8 mouse cellular contexts compared by ENCODE assay signal in the genomic region with DNA sequence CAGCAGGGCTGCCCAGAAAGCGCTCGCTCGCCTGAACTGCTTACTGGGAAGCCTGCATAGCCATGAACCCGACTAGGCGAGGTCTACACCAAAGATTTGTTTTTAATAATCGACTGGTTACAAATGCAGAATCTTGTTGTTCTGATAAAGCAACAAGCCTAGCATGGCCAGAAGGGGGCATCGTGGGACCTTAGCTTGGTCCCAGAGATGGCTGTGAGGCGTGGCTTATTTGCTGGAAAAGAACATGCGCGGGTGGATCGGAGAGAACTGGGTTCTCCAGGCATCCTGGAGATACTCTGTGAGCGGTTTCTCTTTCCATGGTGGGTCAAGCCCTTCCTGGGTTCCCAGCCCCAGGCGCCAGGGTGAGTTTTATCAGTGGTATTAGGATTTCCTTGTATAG. TPM values are rescaled to one million over a fixed set of nuclear protein-coding genes. Genes with fewer than 3 reads are reported as not detected.
DNase-seq lines count a peak whose midpoint lies in the region; ATAC-seq and TF ChIP-seq lines count a peak whose summit lies in the region.

No protein-coding gene starts in this region.

- 0 out of 2 replicates have a peak overlapping the region, but pooled peaks have one; percentile 31 for H3K9ac ChIP-seq in kidney, postnatal 0 days (ENCODE audit: low read depth, low read length)

- peak; percentile 70 for TF ChIP-seq CTCF in kidney, postnatal 0 days (IDR thresholded peaks at IDR 0.05; ENCODE audit: low read depth)

- no peak overlapping the region for H3K4me2 ChIP-seq in kidney, postnatal 0 days (ENCODE audit: low read length)

- H3K36me3 ChIP-seq in kidney, postnatal 0 days (ENCODE audit: insufficient read depth, low read length) = no peaks in the 10 kb centered on the region

- H3K4me3 ChIP-seq in kidney, postnatal 0 days (replicated peaks; ENCODE audit: low read depth, low read length) = no peak overlapping the region

- ATAC-seq in kidney, postnatal 0 days (replicated peaks; ENCODE audit: low FRiP score, low read depth) = no peak

- no peaks in the 10 kb centered on the region for H3K4me1 ChIP-seq in kidney, postnatal 0 days (replicated peaks; ENCODE audit: insufficient read depth, low read length)

- WGBS in kidney, postnatal 0 days = 23% methylated on average over 13 of the region's 13 CpGs

- H3K27me3 ChIP-seq in kidney, postnatal 0 days (ENCODE audit: insufficient read depth, low read length) = no peaks in the 10 kb centered on the region

- DNase-seq in thymus, postnatal 4 days = peak; percentile 34
- DNase-seq in thymus, postnatal 10 days (ENCODE audit: low spot score in 2 of 2) = no peak
- peak; percentile 46 to 48 for DNase-seq in cerebellum, adult 18-20 months
- DNase-seq in frontal cortex, adult 2 months (ENCODE audit: extremely low spot score in 1 of 2, low spot score in 1 of 2) = peak; percentile 51 to 86
- DNase-seq in kidney, postnatal 0 days (ENCODE audit: low spot score) = peak; percentile 74
- peak; percentile 30 for DNase-seq in lung, postnatal 14 days
- peak; percentile 4 for DNase-seq in skeletal muscle tissue, adult 2 months (ENCODE audit: low read depth, low spot score)
- DNase-seq in urinary bladder, postnatal 4 days (ENCODE audit: low spot score in 2 of 2) = no peak

- H3K27ac ChIP-seq in kidney, postnatal 0 days = no peak overlapping the region

- H3K9me3 ChIP-seq in kidney, postnatal 0 days (replicated peaks; ENCODE audit: low read length) = no peaks in the 10 kb centered on the region

RNA-seq across cellular contexts. Expression of a gene that starts 35.0 kb away (rescaled TPM):
- polyA plus RNA-seq in frontal cortex, adult 2 months (2012; rRNA removed) = 566 and 676 TPM in 2 replicates
- polyA plus RNA-seq in kidney, postnatal 0 days (2015; fragmentation: Nextera tagmentation; extraction: Ambion mirVana) = 0.04 TPM in 1 of 2 replicates, not detected in the other

RNA-seq across cellular contexts. Expression of a gene that starts 57.0 kb away (rescaled TPM):
- 932 and 941 TPM in 2 replicates for polyA plus RNA-seq in frontal cortex, adult 2 months (2012; rRNA removed)
- polyA plus RNA-seq in kidney, postnatal 0 days (2015; fragmentation: Nextera tagmentation; extraction: Ambion mirVana) = 1,210 and 1,323 TPM in 2 replicates

Comparison
In these comparisons a context has a peak if more than half of its experiments do, and no peak if none do; other contexts are left out.
1. DNase-seq: peak in thymus, postnatal 4 days (single experiment), cerebellum, adult 18-20 months (2 of 2), frontal cortex, adult 2 months (2 of 2), kidney, postnatal 0 days (single experiment), lung, postnatal 14 days (single experiment) and skeletal muscle tissue, adult 2 months (single experiment); none in thymus, postnatal 10 days (0 of 2) and urinary bladder, postnatal 4 days (0 of 2).
2. RNA of a gene that starts 35.0 kb away (polyA plus RNA-seq): 566 to 676 TPM in frontal cortex, adult 2 months; 0.04 TPM in kidney, postnatal 0 days; every median in the first group is over 100 times any median in the second.